Mouse (Mus musculus): ENCODE measurements around the gene Tubgcp6.

The Tubgcp6 gene

DNA sequence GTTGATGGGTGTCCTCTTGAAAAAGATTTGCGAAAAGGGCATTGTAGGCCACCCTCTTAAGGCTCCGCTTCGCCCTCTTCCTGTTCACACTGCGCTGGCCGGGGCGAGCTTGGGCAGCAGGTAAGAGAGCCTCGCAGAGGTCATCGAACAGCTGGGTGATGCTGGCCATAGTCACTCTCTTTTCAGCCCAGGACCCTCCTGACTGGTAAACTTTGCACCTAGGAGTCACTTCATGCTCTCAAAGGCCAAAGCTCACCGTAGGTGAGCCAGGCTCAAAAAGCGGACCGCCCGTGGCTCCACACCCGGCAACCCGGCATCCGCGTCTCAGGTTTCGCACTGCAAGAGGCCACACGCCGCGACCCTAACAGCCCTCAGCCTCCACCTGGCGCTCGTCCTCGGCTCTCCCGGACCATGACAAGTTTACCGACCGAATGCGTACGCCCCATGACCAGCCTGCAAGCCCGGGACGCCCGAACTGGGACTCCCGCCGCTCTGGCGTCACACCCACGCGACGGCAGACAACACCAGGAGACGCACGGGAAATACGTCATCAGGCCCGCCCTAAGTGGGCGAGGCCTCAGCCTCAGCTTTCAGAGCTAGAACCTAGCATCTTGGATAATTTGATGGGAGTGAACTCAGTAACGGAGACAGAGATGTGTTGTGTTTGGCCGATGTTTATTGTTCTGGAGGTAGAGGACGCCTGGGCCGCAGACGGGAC lies at the start of gene Tubgcp6:
Gene Tubgcp6 (minus strand): TSS at position 464 of the 718 bp plus-strand sequence.
- DNase-seq (ENCODE audit: low read depth, low spot score): peak; percentile 96

DNA sequence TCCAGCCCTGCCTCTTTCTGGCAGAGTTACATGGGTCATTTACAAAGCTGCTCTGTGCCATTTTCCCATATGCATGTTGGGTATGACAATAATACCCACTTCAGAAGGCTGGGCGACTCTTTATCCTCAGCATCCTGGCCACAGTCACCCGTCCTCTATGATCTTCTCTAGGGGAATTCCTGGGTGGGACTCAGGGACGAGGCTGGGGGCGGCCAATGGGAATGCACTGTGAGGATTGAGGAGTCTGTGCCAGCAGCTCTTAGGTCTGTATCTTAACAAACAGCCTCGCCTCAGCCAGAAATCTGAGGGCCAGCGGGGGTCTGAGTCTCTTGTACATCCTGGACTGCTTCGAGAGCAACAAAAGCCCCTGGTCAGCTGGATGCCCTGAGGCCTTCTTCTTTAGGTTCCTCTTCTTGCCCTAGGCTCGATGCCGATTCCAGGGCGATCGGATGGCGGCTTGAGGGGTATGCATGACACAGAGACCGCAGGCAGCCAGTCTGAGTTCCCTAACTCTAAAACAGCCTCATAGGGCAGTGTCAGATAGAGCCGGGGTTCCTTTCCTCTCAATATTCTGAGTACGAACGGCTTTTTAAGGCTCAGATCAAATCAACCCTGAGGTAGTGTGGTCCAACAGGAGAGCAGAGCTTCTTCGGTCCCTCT lies 49.5 kb upstream of the Tubgcp6 start:
- DNase-seq (ENCODE audit: low read depth, low spot score): no peak

DNA sequence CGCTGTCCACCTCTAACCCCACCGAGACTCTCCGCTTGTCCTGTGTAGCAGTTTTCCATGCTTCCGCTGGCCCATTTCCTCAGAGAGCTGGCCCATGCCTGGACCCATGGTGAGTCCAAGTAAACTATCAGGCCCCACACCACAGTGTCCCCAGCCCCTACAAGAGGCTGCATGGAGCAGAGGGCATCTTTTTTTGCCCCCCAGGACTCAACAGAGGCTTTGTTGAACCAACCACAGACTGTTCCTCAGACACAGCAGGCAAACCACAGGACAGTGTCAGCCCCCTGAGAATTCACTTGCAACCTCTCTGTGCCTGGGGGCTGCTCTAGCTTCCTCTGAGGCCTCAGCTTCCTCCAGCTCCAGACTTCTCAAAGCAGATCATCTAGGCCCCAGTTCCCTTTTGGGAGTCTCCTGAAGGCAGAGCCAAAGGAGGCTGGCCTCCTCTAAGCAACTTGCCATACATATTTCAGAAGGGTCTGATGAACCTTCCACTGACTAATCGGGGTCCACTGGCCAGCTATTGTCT lies 48.7 kb upstream of the Tubgcp6 start:
- DNase-seq (ENCODE audit: low read depth, low spot score): no peak

DNA sequence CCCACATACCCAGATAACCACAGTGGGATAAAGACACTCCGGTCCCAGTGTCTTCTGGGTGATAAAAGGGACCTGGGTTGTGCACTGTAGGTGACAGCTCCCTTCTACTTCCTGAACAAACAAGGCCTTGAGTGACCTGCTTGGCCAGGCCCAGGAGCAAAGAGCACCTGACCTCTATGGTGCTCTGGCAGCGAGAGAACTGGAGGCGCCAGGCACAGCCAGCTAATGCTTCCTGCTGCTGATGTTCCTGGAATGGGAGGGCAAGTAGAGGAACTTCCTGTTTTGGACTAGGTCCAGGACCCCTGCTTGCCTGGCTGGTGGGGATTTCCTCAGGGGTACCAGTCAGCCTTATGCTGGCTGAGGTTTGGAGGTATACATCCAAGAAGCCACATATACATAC lies 47.2 kb upstream of the Tubgcp6 start:
- DNase-seq (ENCODE audit: low read depth, low spot score): no peak

DNA sequence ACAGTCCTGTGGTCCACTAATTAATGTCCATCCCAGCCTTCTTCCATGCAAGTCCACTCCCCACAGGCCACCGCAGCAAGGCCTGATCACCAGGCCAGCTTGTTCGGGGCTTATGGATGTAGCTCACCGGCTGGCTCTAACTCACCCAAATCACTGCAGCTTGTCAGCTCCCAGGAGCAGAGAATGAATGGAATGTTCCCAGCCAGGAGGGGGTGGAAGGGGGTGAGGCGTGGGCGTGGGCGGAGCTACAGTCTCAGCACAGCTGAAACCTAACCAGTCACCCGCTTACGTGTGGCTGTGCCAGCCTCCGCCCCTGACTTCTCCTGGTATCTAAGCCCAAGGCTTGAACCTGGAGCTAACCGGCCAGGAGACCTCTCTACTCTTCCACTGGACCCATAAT lies 46.5 kb upstream of the Tubgcp6 start:
- no peak for DNase-seq (ENCODE audit: low read depth, low spot score)

DNA sequence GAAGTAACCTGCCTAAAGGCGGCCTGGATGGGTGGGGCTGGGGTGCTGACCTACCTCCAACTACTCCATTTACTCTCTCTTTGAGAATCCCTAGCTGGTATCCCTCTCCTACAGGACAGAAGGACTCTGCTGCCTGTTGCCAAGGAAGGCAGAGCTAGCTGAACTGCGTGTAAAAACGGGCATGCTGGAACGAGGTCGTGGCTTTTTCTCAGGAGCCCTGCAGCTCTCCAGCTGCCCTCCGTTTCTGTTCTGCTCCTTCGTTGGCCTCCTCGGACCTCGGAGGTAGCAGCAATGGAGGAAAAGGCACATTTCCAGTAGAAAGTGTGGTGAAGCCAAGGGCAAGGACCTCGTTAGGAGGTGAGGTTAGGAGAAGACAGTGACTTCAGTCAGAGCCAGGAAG lies 46.0 kb upstream of the Tubgcp6 start:
- DNase-seq (ENCODE audit: low read depth, low spot score): no peak

DNA sequence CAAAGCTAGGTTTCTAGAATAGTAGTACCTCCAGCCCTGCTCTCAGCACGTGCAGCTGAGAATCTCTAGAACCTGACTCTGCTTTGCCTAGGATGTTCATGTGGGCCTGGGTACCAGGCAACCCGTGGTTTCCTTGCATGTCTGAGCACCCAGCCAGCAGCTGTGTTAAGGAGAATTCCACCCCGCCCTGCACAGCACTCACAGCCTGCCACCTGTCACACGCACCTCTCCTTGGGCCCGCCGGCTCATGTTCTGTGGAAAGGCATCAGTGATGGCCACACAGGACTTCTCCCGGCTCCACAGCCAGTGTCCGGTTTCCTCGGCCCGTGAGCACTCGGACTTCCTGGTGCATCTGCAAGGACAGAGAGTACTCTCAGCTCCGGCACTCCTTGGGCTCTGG lies 42.6 kb upstream of the Tubgcp6 start:
- no peak for DNase-seq (ENCODE audit: low read depth, low spot score)

DNA sequence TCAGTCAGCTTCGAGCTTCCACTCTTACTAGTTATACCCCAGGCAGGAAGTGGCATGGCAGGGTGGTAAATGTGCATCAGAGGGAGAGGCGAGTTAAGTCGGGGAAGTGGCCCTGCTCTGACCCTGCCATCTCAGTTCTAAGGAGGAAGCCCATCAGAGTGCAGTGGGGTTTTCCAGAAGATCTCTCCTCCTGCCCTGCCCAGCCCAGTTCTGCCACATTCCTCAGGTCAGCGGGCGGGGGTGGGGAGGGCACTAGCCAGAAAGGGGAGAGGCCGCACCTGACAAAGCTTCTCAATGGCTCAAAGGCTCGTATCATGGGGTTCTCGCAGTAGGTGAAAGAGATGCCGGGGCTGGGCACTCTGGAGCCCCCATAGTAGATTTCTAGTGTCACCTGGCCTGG lies 38.5 kb upstream of the Tubgcp6 start:
- no peak for DNase-seq (ENCODE audit: low read depth, low spot score)

DNA sequence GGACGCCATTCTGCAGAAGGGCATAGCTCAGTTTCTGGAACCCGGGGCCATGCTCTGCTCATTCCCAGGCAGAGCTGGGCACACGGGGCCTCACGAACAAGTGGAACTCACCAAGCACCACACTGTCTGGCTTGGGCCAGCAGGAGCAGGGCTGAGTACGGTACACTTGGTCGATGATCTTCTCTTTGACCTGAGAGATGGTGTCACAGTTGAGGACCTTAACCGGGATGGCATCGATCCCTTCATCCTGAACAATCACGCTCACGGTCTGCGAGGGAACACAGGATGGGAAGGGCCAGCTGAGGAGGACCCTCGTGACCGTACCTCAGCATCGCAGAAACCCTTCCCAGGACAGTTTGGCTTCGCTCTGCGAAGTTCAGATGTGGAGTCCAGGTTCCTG lies 35.6 kb upstream of the Tubgcp6 start:
- no peak for DNase-seq (ENCODE audit: low read depth, low spot score)

DNA sequence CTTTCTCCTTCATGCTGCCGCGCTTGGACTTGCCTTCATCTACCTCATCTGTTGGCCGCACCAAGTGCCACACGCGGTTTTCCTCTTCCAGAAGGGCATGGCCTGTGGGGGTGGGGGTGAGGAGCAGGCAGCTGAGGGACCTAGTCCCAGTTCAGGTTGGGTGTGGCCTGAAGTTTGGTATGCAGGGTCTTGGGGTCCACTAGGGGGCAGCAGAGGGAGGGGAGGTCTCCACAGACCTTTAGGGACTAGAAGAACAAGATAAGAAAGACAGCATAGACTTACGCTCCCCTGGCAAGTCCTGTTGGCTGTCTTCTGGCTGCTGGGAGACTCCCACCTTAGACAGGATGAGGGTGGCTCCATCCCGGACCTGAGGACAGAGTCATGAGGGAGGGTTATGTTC lies 35.0 kb upstream of the Tubgcp6 start:
- DNase-seq (ENCODE audit: low read depth, low spot score): peak; percentile 91

DNA sequence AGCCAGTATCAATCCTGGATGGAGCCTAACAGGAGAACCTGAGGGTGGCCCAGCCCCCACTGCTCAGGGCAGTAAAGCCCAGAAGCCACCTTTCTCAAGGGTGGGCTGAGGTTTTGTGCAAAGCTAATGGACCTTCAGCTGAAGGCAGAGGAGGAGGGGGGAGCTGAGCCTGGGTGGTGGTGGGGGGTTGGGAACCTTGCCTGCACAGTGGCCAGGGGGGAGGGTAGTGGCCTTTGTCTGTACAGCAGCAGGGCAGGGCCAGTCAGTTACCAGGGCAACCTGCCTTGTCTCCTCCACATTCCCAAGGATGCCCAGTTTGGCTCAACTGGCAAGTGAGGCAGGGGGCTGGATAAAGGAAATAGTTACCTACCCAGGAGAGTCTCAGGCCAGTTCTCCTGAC lies 29.4 kb upstream of the Tubgcp6 start:
- DNase-seq (ENCODE audit: low read depth, low spot score): no peak

DNA sequence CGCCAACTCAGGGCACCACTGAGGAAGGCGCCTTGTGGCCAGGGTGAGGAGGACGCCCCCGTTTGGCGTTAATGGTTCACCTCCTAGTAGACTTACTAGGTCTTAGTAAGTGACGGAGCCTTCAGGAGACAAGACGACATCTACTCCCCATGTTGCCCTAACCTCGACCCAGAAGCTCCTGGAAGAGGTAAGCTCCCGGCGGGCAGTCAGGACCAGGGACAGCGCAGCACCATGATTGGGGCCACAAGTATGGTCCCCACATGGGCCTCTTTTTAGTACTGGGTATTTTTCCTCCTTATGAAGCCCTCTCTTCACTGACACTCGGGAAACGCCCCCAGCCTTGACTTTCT lies 27.1 kb upstream of the Tubgcp6 start:
- peak; percentile 75 for DNase-seq (ENCODE audit: low read depth, low spot score)

DNA sequence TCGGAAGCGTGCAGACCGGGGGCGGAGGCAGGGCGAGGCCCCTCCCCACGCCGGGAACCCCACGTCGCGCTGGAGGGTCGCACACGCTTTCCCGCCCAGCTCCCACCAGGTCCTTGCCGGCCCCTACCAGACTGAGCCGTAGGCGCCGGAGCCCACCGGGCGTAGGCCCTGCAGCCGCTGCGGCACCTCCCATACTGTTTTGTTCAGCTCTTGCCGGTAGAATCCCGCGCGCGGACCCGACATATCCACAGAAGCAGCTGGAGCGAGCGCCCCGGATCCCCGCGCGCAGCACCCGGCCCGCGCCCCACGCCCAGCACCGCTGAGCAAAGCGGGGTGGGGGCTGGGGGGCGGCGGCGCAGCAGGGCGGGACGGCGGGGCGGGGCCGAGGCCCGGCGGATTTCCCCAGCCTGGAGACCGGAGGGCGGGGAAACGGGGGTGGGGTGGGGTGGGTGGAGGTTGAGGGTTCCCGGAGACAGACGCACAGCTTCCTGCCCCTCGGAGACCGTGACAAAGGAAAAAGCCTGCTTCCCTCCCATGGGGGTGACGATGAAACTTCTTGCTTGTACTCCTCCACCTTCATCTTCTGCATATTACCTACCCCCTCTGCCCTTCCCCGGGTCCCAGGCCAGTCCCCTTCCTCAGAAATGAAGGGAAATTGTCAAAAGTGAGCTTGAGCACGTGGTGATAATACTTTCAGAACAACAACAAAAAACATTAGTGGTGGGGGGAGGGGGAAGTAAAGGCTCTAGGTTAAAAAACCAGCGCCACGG lies 26.5 kb upstream of the Tubgcp6 start, which contains the start of gene Mapk11:
Gene Mapk11 (minus strand): TSS at position 358 of the 770 bp plus-strand sequence.
- DNase-seq (ENCODE audit: low read depth, low spot score): peak; percentile 87

DNA sequence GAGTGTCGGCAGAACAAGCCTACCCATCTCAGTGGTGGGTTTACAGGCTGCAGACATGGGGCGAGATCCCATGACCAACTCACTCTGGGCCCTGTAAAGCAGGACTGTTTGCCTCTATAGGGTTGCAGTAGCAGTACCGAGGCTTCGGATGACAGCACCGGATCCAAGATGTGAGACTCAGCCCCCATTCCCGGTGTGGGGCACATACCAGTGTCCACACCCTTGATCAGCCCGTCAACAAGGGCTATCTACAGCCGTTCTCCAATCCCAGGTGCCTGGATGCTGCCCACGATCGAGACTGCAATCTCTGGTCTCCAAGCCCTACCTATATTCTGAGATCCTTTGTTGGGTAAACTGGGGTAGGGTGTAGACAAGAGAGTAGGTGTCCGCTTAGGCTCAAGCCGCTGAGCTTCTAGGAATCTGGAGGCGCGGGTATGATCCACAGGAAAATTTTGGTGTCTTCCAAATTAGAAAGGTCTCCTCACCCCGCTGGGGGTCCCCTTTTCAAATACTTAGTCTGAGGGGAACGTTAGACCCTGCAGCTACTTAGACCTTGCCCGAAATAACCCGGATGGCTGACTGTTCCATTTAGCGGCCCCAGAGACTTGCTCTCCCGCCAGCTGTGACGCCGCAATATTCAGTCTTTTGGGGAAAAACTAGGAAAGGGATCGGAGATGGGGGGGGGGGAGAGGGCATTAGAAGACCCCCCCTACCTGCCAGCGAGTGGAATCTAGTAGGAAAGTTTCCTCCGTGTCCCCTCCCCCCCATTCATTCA lies 25.8 kb upstream of the Tubgcp6 start:
- peak; percentile 25 for DNase-seq (ENCODE audit: low read depth, low spot score)

DNA sequence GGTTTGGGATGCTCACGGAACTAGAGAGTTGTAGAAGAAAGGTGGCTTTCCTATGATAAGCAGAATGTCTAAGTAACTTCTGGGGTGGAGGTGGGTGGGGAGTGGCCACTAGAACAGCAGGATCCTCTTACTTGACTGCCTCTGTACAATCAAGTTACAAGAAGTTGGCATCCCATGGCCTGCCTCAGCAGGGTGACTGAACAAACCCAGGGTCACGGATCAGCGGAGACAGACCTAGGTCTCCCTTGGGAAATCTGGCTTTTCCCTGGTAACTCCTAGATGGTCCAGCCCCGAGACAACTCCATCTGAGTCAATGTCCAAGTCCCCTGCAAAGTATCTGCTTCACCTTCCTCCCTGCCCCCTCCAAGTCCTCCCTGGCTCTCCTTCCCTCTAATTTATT lies 25.0 kb upstream of the Tubgcp6 start:
- DNase-seq (ENCODE audit: low read depth, low spot score): peak; percentile 33

DNA sequence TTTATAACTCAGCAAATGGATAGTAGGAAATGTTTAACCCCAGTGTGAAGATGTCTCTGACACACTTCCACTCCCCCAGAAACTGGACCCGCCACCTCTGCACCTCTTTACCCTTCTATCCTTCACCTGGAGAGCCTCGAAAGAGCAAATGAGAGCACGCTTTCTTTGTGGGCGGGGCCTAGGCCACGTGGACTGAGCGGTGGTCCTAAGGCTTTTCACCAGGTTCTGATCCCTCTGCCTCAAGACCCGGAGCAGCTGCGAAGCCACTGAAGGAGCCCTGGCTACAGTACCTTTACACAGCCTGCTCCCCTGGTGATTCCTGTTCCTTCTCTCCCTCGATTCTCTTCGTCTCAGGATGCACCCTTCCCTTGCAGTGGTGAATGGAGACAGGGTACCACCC lies 24.5 kb upstream of the Tubgcp6 start:
- peak; percentile 41 for DNase-seq (ENCODE audit: low read depth, low spot score)

DNA sequence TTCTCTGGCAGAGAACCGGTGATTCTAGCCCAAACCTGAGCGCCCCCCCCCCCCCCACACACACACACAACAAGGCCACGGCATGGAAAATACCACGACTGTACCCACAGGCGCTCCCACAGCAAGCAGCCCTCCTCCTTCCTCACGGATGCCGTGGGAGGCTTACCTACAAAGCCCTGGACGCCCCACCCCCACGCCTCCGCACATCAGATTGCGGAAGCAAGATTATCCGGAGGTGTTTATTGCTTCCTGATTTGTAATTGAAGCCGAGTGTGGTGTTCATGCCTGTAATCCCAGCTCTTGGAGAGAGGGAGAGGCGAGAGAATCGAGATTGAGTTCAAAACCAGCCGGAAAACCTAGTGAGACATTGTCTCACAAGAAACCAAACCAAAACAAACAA lies 24.1 kb upstream of the Tubgcp6 start:
- DNase-seq (ENCODE audit: low read depth, low spot score): peak; percentile 90

DNA sequence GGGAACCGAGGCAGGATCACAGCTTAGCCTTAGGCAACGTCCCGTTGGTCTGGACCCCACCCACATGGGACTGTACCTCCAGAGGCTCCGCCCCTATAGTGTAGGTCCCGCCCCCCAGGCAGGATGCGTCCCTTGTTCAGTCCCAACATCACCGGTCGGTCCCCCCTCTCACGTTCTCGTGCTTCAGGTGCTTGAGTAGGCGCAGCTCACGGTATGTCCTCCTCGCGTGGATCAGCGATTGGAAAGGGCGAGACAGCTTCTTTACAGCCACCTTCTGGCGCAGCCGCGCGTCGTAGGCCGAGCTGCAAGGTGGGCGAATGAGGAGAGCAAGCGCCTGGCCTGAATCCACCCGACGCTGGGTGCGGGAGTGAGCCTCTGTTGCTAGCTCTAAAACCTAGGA lies 23.6 kb upstream of the Tubgcp6 start:
- peak; percentile 81 for DNase-seq (ENCODE audit: low read depth, low spot score)

DNA sequence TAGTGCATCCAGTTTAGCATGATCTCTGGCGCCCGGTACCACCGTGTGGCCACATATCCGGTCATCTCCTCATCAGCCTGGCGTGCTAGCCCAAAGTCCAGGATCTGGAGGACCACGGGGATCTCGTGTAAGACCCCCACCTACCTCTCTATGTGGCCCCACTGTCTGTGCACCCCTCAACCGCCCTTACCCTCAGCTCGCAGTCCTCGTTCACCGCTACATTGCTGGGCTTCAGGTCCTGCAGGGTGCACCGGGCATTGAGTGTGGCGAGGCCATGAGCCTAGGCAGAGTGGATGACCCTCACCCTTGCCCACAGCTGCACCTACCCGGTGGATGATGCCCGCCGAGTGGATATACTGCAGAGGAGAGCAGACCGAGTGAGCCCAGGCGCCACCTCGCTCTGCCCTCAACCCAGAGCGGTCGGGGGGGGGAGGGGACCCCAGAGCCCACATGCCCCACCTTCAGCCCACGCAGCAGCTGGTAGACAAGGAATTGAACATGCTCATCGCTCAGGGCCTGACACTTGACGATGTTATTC lies 23.0 kb upstream of the Tubgcp6 start:
- no peak for DNase-seq (ENCODE audit: low read depth, low spot score)

DNA sequence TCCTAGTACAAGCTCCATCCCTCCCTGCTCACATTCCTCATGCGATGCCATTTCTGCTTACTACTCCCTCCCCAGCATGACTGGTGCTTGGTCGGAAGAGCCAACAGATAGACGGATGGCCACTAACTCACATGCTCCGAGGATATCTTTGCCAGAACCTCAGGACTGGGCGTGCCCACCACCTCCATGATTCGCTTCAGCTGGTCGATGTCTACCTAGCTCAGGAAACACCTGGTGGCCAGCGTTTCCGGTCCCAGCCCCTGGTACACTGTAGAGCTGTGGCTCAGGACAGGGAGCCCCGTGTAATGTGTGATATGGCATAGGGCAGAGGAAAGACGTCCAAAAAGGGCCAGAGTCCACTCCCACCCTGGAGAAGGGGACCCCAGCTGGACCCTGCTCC lies 22.1 kb upstream of the Tubgcp6 start:
- DNase-seq (ENCODE audit: low read depth, low spot score): no peak

DNA sequence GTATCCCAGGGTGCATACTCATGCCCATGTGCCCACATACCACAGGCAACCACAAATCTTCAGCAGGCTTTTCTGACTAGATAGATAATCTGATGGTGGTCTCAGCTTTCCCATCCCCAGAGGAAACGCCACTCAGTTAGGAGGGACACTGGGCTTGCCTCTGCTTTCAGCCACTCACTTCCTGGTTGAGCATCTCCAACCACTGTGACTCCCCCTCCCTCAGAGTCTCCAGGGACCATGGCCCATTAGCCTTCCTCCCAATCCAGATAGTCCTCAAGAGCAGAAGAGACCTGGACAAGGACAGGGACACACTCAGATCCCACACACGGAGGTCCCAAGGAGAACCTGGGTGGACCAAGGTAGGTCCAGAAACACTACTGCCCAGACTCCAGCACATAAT lies 20.2 kb upstream of the Tubgcp6 start:
- DNase-seq (ENCODE audit: low read depth, low spot score): no peak
